Mouse (Mus musculus): ENCODE measurements around the gene 4930544G11Rik. TPM values are rescaled to one million over a fixed set of nuclear protein-coding genes. Genes with fewer than 3 reads are reported as not detected.

4930544G11Rik gene
- polyA plus RNA-seq (2014; fragmentation: Nextera tagmentation; extraction: Ambion mirVana), result not detected in 2 replicates

DNA sequence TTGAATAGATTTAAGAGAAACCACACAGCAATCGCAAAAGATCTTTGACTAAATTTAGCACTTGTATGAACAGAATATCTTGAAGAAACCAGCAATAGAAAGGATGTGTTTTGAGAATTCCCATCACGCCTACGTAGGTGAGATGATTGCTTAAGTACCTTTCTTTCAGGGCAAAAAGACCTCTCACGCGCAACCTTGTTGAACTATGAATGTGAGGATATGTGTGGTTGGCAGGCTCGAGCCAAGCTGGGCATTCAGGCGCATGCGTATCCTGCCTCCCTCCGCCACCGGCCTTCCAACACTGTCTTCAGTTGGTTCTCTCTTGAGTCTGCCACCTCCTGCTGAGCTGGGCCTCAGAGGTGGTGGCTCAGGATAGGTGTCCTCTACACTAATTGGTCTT lies at the start of gene 4930544G11Rik:
4930544G11Rik (plus strand) TSS at position 301 of the 400 bp plus-strand sequence.
- no peaks in the 10 kb centered on the region for H3K27me3 ChIP-seq (ENCODE audit: control insufficient read depth, insufficient read depth, low read length)
- H3K4me3 ChIP-seq (replicated peaks; ENCODE audit: low read length), result no peak within 1 kb of the TSS
- H3K4me1 ChIP-seq (replicated peaks; ENCODE audit: control insufficient read depth, insufficient read depth, low read length), result no peaks in the 10 kb centered on the region
- H3K36me3 ChIP-seq (replicated peaks; ENCODE audit: control insufficient read depth, insufficient read depth), result no peaks in the 10 kb centered on the region
- no peak within 1 kb of the TSS for H3K9ac ChIP-seq
- WGBS, result 96% methylated on average over 10 of the region's 10 CpGs
- no peak within 1 kb of the TSS for H3K27ac ChIP-seq
- H3K4me2 ChIP-seq (replicated peaks), result no peak within 1 kb of the TSS
- peaks cover 9% of the 10 kb centered on the region; the same call in 1 of the 2 replicates for H3K9me3 ChIP-seq (ENCODE audit: control insufficient read depth, low read length)
- ATAC-seq (ENCODE audit: low FRiP score), result no peak
- no peak for DNase-seq (ENCODE audit: low spot score)

- H3K9me3 ChIP-seq (ENCODE audit: control insufficient read depth, low read length), result no peaks in the 10 kb centered on the region
- H3K27me3 ChIP-seq (ENCODE audit: control insufficient read depth, insufficient read depth, low read length), result no peaks in the 10 kb centered on the region
- H3K4me2 ChIP-seq (replicated peaks), result no peak overlapping the region
- DNase-seq (ENCODE audit: low spot score) (no peak), ATAC-seq (ENCODE audit: low FRiP score) (no peak)
- H3K4me3 ChIP-seq (replicated peaks; ENCODE audit: low read length), result no peak overlapping the region
- H3K9ac ChIP-seq, result no peak overlapping the region
- H3K27ac ChIP-seq, result no peak overlapping the region
- no peaks in the 10 kb centered on the region for H3K4me1 ChIP-seq (replicated peaks; ENCODE audit: control insufficient read depth, insufficient read depth, low read length)
- WGBS, result 93% methylated on average over 2 of the region's 2 CpGs
- H3K36me3 ChIP-seq (replicated peaks; ENCODE audit: control insufficient read depth, insufficient read depth), result no peaks in the 10 kb centered on the region
These were observed 45.7 kb upstream of the 4930544G11Rik start for GRCm38 (mm10) chr6:65906657-65907182.

DNA sequence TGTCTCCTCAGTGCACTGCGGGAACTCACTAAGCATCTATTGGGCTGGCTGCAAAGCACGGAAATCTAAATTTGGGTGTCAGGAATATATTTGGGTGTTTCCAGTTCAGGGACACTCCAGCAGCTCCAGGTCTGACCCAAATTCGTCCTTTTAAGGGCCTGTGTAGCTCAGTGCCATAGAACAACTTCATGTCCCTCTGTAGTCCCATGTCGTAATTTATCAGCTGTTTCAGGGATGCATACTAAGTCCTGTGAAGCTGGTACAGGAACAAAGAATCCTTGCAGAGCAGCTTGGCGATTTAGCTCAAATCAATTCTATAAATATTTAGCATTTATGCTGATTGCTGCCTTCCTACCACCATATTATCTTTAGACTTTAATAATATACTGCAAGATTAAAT lies 37.0 kb upstream of the 4930544G11Rik start:
- no peak overlapping the region for H3K4me2 ChIP-seq (replicated peaks)
- H3K27me3 ChIP-seq (ENCODE audit: control insufficient read depth, insufficient read depth, low read length), result no peaks in the 10 kb centered on the region
- no peak overlapping the region for H3K9ac ChIP-seq
- 76% methylated on average over 5 of the region's 5 CpGs for WGBS
- ATAC-seq (ENCODE audit: low FRiP score), result no peak
- no peak for DNase-seq (ENCODE audit: low spot score)
- H3K36me3 ChIP-seq (replicated peaks; ENCODE audit: control insufficient read depth, insufficient read depth), result no peaks in the 10 kb centered on the region
- no peaks in the 10 kb centered on the region for H3K9me3 ChIP-seq (ENCODE audit: control insufficient read depth, low read length)
- H3K4me1 ChIP-seq (replicated peaks; ENCODE audit: control insufficient read depth, insufficient read depth, low read length), result no peaks in the 10 kb centered on the region
- no peak overlapping the region for H3K27ac ChIP-seq
- H3K4me3 ChIP-seq (replicated peaks; ENCODE audit: low read length), result no peak overlapping the region

- no peak for DNase-seq (ENCODE audit: low spot score)
- Histone ChIP-seq H3K9me3 (ENCODE audit: control insufficient read depth, low read length) (no peaks in the 10 kb centered on the region), H3K4me2 (replicated peaks) (no peak overlapping the region), H3K9ac (no peak overlapping the region), H3K27ac (no peak overlapping the region), H3K36me3 (replicated peaks; ENCODE audit: control insufficient read depth, insufficient read depth) (no peaks in the 10 kb centered on the region), H3K4me1 (replicated peaks; ENCODE audit: control insufficient read depth, insufficient read depth, low read length) (no peaks in the 10 kb centered on the region), H3K27me3 (ENCODE audit: control insufficient read depth, insufficient read depth, low read length) (no peaks in the 10 kb centered on the region), H3K4me3 (replicated peaks; ENCODE audit: low read length) (no peak overlapping the region)
- WGBS, result 89% methylated on average over 3 of the region's 3 CpGs
- no peak for ATAC-seq (ENCODE audit: low FRiP score)
These were observed 30.7 kb upstream of the 4930544G11Rik start for GRCm38 (mm10) chr6:65921703-65922102.

DNA sequence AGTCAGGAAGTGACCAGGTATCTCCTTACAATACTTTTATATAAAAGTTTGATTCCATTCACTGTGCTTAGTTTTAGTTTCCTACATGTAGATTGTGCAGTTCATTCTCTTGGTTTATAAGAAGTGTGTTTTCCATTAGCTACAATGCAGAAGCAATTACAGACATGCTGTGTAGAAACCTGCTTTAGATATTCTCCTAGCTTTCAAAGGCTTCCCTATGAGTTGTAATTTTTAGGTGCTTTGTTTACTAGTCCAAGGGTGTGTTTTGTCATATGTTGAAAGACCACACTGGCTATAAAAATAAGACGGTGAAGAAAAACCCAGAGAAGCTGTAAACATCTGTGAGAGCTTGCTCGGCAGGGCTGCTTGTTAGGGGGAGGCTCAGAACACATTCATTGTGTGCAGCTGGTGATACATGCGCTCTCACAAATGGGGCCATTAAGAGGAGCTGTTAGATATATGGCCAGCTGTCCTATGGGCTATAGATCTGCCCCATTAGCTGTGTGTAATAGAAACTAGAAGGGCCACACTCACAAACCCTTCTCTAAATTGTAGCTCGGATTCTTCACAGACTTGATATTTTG lies 28.8 kb upstream of the 4930544G11Rik start:
- Histone ChIP-seq H3K9me3 (ENCODE audit: control insufficient read depth, low read length) (no peaks in the 10 kb centered on the region), H3K27me3 (ENCODE audit: control insufficient read depth, insufficient read depth, low read length) (no peaks in the 10 kb centered on the region), H3K4me3 (replicated peaks; ENCODE audit: low read length) (no peak overlapping the region), H3K9ac (no peak overlapping the region), H3K27ac (no peak overlapping the region), H3K4me1 (replicated peaks; ENCODE audit: control insufficient read depth, insufficient read depth, low read length) (no peaks in the 10 kb centered on the region), H3K36me3 (replicated peaks; ENCODE audit: control insufficient read depth, insufficient read depth) (no peaks in the 10 kb centered on the region), H3K4me2 (replicated peaks) (no peak overlapping the region)
- no peak for ATAC-seq (ENCODE audit: low FRiP score)
- WGBS, result 62% methylated on average over 4 of the region's 4 CpGs
- no peak for DNase-seq (ENCODE audit: low spot score)

- ATAC-seq (ENCODE audit: low FRiP score), result peak; percentile 47; the same call in 1 of the 2 replicates
- WGBS, result 65% methylated on average over 3 of the region's 3 CpGs
- no peak overlapping the region for H3K4me2 ChIP-seq (replicated peaks)
These were observed 26.6 kb upstream of the 4930544G11Rik start for GRCm38 (mm10) chr6:65925737-65926333.

GRCm38 (mm10) chr6:65930523-65930922 lies 21.9 kb upstream of the 4930544G11Rik start:
- no peak for ATAC-seq (ENCODE audit: low FRiP score)
- Histone ChIP-seq H3K27ac (no peak overlapping the region), H3K27me3 (ENCODE audit: control insufficient read depth, insufficient read depth, low read length) (no peaks in the 10 kb centered on the region), H3K4me3 (replicated peaks; ENCODE audit: low read length) (no peak overlapping the region), H3K9me3 (ENCODE audit: control insufficient read depth, low read length) (no peaks in the 10 kb centered on the region), H3K36me3 (replicated peaks; ENCODE audit: control insufficient read depth, insufficient read depth) (no peaks in the 10 kb centered on the region), H3K9ac (no peak overlapping the region), H3K4me2 (replicated peaks) (no peak overlapping the region), H3K4me1 (replicated peaks; ENCODE audit: control insufficient read depth, insufficient read depth, low read length) (no peaks in the 10 kb centered on the region)
- no peak for DNase-seq (ENCODE audit: low spot score)
- 90% methylated on average over 1 of the region's 1 CpGs for WGBS

More at GRCm38 (mm10) chr6:65925737-65926333, 26.6 kb upstream of the 4930544G11Rik start:
- Histone ChIP-seq H3K36me3 (replicated peaks; ENCODE audit: control insufficient read depth, insufficient read depth) (no peaks in the 10 kb centered on the region), H3K4me3 (replicated peaks; ENCODE audit: low read length) (no peak overlapping the region), H3K27ac (no peak overlapping the region), H3K27me3 (ENCODE audit: control insufficient read depth, insufficient read depth, low read length) (no peaks in the 10 kb centered on the region), H3K9me3 (ENCODE audit: control insufficient read depth, low read length) (no peaks in the 10 kb centered on the region), H3K9ac (no peak overlapping the region), H3K4me1 (replicated peaks; ENCODE audit: control insufficient read depth, insufficient read depth, low read length) (no peaks in the 10 kb centered on the region)
- peak; percentile 31 for DNase-seq (ENCODE audit: low spot score)

- H3K4me1 ChIP-seq (replicated peaks; ENCODE audit: control insufficient read depth, insufficient read depth, low read length), result no peaks in the 10 kb centered on the region
- WGBS, result 16% methylated on average over 1 of the region's 1 CpGs
- DNase-seq (ENCODE audit: low spot score) (no peak), ATAC-seq (ENCODE audit: low FRiP score) (no peak)
- no peak overlapping the region for H3K4me3 ChIP-seq (replicated peaks; ENCODE audit: low read length)
- no peaks in the 10 kb centered on the region for H3K9me3 ChIP-seq (ENCODE audit: control insufficient read depth, low read length)
- H3K36me3 ChIP-seq (replicated peaks; ENCODE audit: control insufficient read depth, insufficient read depth), result no peaks in the 10 kb centered on the region
- no peak overlapping the region for H3K9ac ChIP-seq
- H3K27ac ChIP-seq, result no peak overlapping the region
- no peak overlapping the region for H3K4me2 ChIP-seq (replicated peaks)
- H3K27me3 ChIP-seq (ENCODE audit: control insufficient read depth, insufficient read depth, low read length), result no peaks in the 10 kb centered on the region
These were observed 19.6 kb upstream of the 4930544G11Rik start for GRCm38 (mm10) chr6:65932776-65933175.

DNA sequence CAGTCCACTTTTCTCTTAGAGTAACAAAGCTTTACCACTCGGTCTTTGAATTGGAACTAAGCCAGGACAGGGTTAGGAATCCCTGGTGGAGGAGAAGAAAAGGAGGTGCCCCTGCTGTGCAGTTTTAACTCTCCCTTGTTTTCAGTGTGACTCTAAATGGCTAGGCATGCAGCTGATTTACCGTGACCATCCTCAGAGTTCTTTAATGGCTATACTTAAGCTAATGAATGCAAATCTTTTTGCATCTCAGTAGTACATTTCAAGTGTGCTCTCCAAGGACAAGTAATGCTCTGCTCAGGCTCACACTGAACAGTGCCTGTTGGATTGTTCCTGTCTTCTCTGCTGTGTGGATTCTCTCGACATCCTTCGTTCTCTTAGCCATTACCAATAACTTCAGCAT lies 19.2 kb upstream of the 4930544G11Rik start:
- Histone ChIP-seq H3K9me3 (ENCODE audit: control insufficient read depth, low read length) (no peaks in the 10 kb centered on the region), H3K4me2 (replicated peaks) (no peak overlapping the region), H3K27me3 (ENCODE audit: control insufficient read depth, insufficient read depth, low read length) (no peaks in the 10 kb centered on the region), H3K4me3 (replicated peaks; ENCODE audit: low read length) (no peak overlapping the region), H3K36me3 (replicated peaks; ENCODE audit: control insufficient read depth, insufficient read depth) (no peaks in the 10 kb centered on the region), H3K27ac (no peak overlapping the region), H3K9ac (no peak overlapping the region), H3K4me1 (replicated peaks; ENCODE audit: control insufficient read depth, insufficient read depth, low read length) (no peaks in the 10 kb centered on the region)
- WGBS, result 6% methylated on average over 4 of the region's 4 CpGs
- DNase-seq (ENCODE audit: low spot score) (no peak), ATAC-seq (ENCODE audit: low FRiP score) (peak; percentile 81)

Measured in hindbrain, embryonic 14.5 days (tissue).